Mouse (Mus musculus): ENCODE results near the gene Slc15a3. TPM values are rescaled to one million over a fixed set of nuclear protein-coding genes. Genes with fewer than 3 reads are reported as not detected.

The Slc15a3 gene
- polyA plus RNA-seq, 1 experiment: 94.6 TPM

DNA sequence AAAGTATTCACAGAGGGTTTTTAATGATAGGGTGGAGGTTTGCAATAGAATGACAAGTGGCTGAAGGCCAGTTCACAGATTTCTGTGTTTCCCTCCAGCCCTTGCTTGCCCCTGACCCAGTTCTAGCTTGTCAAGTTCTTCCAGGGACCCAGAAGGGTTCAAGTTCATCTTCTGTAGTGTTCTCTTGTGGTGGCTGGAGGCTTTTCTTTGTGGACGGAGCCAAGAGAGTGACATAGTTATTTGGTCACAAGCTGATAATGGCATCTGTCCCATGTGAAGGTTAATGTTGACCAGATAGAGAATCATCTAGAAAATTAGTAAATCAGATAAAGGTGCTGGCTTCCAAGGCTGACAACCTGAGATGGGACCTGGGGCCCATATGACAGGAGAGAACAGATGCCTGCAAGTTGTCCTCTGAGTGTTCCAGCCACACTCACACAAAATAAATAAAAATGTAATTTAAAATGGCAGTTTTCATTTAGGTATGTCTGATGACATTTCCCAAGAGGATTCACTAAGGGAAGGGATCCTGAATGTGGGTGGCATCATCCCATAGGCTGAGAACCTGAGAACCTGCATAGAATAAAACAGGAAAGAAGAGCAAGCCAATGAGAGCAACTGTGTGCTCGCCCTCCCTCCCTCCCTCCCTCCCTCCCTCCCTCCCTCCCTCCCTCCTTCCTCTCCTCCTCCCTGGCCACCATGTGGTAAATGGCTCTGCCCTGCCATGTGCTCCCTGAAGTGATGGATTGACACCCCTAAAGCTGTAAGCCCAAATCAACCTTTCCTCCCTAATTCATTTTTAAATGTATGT is 34.5 kb upstream of the Slc15a3 start:
- no peak overlapping the region for H3K27ac ChIP-seq (ENCODE audit: insufficient read depth, low read depth, low read length)
- no peak for TF ChIP-seq POLR2A (IDR thresholded peaks at IDR 0.05; ENCODE audit: borderline replicate concordance, low read depth, low read length)
- no peak for TF ChIP-seq CTCF (IDR thresholded peaks at IDR 0.05; ENCODE audit: low read depth, low read length)
- no peak overlapping the region for H3K4me3 ChIP-seq (ENCODE audit: insufficient read depth, low read length)
- peaks cover 29% of the 10 kb centered on the region for H3K4me1 ChIP-seq (ENCODE audit: control insufficient read depth, insufficient read depth, low read length)

DNA sequence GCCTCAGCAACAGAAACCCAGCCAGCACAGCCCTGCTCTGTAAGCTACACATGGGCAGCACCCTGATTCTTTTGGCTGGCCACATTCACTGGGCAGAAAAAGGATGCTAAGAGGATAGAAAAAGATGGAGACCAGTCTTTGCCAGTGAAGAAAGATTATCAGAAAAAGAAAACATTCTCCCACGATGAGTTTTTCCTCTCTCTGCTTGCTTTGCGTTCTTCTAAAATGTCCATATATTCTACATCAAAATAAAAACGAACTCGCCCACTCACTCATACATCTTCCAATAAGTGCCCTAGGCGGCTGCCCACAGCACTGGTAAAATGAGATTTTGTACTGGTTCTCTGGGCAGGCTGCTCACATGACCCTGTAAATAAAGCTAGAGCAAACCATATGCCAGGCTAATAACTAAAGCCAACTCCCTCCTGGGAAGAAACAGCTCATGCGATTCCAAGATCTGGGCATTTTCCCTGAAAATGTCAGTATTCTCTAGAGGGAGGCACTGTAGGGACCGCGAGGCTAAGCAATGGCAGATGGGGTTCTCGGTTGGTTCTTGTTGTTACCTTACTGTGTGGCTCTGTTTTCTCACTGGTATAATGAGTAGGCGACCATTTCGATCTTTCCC is 33.8 kb upstream of the Slc15a3 start:
- Histone ChIP-seq H3K4me3 (ENCODE audit: insufficient read depth, low read length) (no peak overlapping the region), H3K4me1 (ENCODE audit: control insufficient read depth, insufficient read depth, low read length) (peaks cover 22% of the 10 kb centered on the region), H3K27ac (ENCODE audit: insufficient read depth, low read depth, low read length) (no peak overlapping the region)
- TF ChIP-seq CTCF (IDR thresholded peaks at IDR 0.05; ENCODE audit: low read depth, low read length) (no peak), POLR2A (IDR thresholded peaks at IDR 0.05; ENCODE audit: borderline replicate concordance, low read depth, low read length) (no peak)

DNA sequence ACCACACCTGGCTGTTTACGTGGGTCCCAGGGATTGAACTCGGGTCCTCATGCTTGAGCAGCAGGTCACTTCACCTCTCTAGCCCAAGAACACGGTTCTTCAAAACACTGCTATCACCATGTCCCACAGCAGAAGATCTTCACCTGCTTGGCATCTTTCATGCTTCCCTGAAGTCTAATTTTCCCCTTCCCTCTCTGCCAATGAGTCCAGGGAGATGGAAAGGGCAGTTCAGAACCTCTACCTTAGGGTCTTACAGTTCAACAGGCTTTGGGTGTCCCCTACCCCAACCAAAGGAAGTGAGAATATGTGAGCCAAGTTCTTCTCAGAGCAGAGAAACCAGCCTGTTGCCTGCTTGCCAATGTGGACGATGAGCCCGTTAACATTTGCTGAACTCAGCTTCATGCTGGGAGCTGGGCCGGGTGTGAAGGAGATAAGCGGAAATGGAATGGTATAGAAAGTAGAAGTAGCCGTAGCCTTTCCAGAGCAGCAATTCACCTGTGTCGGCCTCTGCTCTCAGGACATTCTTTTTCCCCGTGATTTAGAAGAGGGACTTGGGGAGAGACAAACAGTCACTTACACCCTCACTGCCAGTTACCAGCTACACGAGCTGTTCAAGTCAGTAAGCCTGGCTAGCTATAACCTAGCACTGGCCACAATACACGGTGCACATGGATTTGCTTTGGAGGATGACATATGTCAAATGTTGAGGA is 30.8 kb upstream of the Slc15a3 start:
- H3K4me3 ChIP-seq (ENCODE audit: insufficient read depth, low read length): no peak overlapping the region
- H3K4me1 ChIP-seq (ENCODE audit: control insufficient read depth, insufficient read depth, low read length): no peaks in the 10 kb centered on the region
- H3K27ac ChIP-seq (ENCODE audit: insufficient read depth, low read depth, low read length): no peak overlapping the region
- TF ChIP-seq CTCF (IDR thresholded peaks at IDR 0.05; ENCODE audit: low read depth, low read length) (no peak), POLR2A (IDR thresholded peaks at IDR 0.05; ENCODE audit: borderline replicate concordance, low read depth, low read length) (no peak)

DNA sequence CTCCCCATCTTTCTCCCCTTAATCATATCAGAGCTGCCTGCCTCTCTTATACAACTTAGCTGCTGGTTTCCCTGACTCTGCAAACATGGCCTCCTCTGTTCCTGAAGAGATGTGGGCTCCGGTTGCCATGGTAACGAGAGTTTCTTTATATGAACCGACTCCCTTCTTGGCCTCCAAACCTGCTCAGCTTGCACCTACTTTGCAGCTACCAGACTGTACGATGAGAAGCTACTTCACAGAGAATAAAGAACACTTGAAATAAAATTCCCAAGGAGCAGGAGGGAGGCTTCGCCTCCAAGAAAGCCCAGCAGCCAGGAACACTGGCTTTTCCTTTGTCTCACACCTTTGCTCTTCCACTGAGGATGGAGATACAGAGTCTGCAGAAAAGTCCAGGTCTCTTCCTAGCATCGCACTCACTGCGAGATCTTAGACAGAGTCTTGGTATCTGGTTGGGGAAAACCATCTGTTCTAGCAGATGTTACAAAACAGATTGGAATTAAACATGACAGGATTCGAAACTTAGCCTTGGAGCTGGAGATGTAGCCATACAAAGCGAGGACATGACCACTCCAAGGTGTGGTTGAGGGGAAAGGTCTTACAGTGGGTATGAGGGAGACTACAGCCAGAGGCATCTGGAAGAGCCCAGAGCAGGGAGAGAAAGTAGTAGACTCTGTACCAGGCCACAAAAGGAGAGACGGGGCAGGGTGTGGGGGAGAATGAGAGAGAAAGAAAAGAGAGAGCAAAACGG is 29.9 kb upstream of the Slc15a3 start:
- no peaks in the 10 kb centered on the region for H3K4me1 ChIP-seq (ENCODE audit: control insufficient read depth, insufficient read depth, low read length)
- no peak for TF ChIP-seq CTCF (IDR thresholded peaks at IDR 0.05; ENCODE audit: low read depth, low read length)
- no peak for TF ChIP-seq POLR2A (IDR thresholded peaks at IDR 0.05; ENCODE audit: borderline replicate concordance, low read depth, low read length)
- H3K4me3 ChIP-seq (ENCODE audit: insufficient read depth, low read length): no peak overlapping the region
- no peak overlapping the region for H3K27ac ChIP-seq (ENCODE audit: insufficient read depth, low read depth, low read length)

DNA sequence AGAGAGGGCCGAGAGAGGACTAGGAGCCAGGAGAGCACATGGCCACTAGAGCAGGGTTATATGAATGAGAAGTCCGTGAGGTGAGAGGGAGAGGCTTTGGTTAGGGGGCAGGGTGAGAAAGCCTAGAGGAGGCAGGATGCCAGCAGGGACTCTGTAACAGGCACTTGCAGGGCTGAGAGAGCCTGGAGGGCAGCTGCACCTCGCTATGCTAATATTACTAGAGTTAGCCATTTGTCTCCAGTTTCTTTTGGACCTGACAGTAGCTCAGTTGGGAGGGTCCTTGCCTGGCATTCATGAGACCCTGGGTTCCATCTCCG is 29.4 kb upstream of the Slc15a3 start:
- H3K4me1 ChIP-seq (ENCODE audit: control insufficient read depth, insufficient read depth, low read length): no peaks in the 10 kb centered on the region
- no peak overlapping the region for H3K27ac ChIP-seq (ENCODE audit: insufficient read depth, low read depth, low read length)
- no peak overlapping the region for H3K4me3 ChIP-seq (ENCODE audit: insufficient read depth, low read length)
- no peak for TF ChIP-seq POLR2A (IDR thresholded peaks at IDR 0.05; ENCODE audit: borderline replicate concordance, low read depth, low read length)

DNA sequence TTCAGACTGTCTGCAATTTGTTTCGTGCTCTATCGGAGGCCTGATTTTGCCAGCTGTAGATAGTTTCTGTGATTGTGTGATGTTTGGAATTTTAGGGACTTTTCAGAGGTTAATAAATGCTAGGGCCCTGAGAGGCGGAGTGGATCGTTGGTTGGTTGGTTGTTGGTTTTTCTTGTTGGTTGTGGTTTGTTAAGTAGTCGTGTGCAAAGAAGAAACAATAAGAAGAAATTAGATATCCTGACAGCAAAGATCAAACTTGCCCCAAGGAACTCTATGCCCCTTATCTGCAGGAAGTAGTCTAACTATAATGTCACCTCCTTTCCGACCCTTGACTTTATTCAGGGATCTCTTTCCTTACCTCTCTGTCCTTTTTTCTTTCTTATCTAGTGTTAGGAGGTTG is 28.1 kb upstream of the Slc15a3 start:
- Histone ChIP-seq H3K4me1 (ENCODE audit: control insufficient read depth, insufficient read depth, low read length) (no peaks in the 10 kb centered on the region), H3K27ac (ENCODE audit: insufficient read depth, low read depth, low read length) (no peak overlapping the region), H3K4me3 (ENCODE audit: insufficient read depth, low read length) (no peak overlapping the region)
- TF ChIP-seq CTCF (IDR thresholded peaks at IDR 0.05; ENCODE audit: low read depth, low read length) (no peak), POLR2A (IDR thresholded peaks at IDR 0.05; ENCODE audit: borderline replicate concordance, low read depth, low read length) (no peak)

DNA sequence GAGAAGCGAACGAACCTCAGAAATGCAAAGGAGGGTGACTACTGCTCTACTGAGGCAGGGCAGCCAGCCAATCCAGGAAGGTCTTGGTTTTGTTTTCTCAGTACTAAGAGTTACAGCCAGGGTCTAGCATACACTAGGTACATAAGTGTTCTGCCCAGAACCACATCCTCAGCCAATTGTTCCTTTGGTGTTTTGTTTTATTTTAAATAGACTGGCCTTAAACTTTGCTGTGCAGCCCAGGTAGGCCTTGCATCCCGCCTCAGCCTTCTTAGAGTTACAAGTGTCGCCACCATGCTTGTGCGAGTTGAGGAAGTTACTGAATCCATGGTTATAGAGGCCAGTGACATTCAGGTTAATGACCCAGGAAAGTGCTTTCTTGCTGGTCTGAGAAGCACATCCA is 26.5 kb upstream of the Slc15a3 start:
- no peaks in the 10 kb centered on the region for H3K4me1 ChIP-seq (ENCODE audit: control insufficient read depth, insufficient read depth, low read length)
- H3K27ac ChIP-seq (ENCODE audit: insufficient read depth, low read depth, low read length): no peak overlapping the region
- no peak overlapping the region for H3K4me3 ChIP-seq (ENCODE audit: insufficient read depth, low read length)
- TF ChIP-seq CTCF (IDR thresholded peaks at IDR 0.05; ENCODE audit: low read depth, low read length) (no peak), POLR2A (IDR thresholded peaks at IDR 0.05; ENCODE audit: borderline replicate concordance, low read depth, low read length) (no peak)

DNA sequence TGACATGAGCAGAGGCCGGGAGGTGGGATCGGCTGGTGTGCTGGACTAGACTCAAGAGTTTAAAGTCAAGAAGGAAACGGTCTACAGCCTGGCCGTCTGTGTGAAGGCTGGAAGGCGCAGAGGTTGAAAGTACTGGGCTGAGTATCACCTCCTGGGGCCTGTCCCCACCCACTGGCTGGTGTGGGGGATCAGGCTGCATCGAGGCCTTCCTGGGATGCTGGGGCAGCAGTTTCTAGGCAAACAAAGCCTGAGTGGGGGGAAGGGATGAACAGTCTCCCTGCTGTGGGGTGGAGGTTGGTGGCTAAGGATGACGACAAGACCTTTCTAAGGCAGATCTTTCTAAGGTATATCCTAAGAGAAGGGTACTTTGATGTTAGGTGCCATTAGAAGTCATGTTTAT is 25.6 kb upstream of the Slc15a3 start:
- Histone ChIP-seq H3K4me1 (ENCODE audit: control insufficient read depth, insufficient read depth, low read length) (no peaks in the 10 kb centered on the region), H3K4me3 (ENCODE audit: insufficient read depth, low read length) (no peak overlapping the region), H3K27ac (ENCODE audit: insufficient read depth, low read depth, low read length) (no peak overlapping the region)
- TF ChIP-seq CTCF (IDR thresholded peaks at IDR 0.05; ENCODE audit: low read depth, low read length) (no peak), POLR2A (IDR thresholded peaks at IDR 0.05; ENCODE audit: borderline replicate concordance, low read depth, low read length) (no peak)

DNA sequence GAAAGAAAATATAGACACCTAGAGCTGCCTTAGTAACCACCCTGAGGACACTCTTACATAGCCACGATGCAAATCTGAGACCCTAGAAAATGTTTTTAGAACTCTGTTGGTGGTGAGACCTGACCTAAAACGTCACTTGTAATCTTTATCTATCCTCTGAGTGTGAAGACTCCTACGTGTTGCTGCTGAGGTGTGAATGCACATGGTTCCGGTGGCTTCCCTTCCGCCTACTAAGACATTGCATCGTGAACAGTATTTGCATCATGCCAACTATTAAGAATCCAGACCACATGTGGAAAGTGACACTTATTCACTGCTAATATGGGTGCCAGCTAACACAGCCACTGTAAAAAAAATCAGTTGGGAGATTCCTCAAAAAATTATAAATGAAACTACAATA is 23.7 kb upstream of the Slc15a3 start:
- Histone ChIP-seq H3K27ac (ENCODE audit: insufficient read depth, low read depth, low read length) (no peak overlapping the region), H3K4me1 (ENCODE audit: control insufficient read depth, insufficient read depth, low read length) (no peaks in the 10 kb centered on the region), H3K4me3 (ENCODE audit: insufficient read depth, low read length) (no peak overlapping the region)
- no peak for TF ChIP-seq CTCF (IDR thresholded peaks at IDR 0.05; ENCODE audit: low read depth, low read length)
- no peak for TF ChIP-seq POLR2A (IDR thresholded peaks at IDR 0.05; ENCODE audit: borderline replicate concordance, low read depth, low read length)

Data from bone marrow macrophage, adult 2 months (primary cell).